Mouse (Mus musculus) A20 (cell line): ENCODE measurements at regions not wholly inside any gene's neighbourhood (a gene's known extent, or its start where the extent isn't known, plus 50 kb on each side); places are given as distances from the start of the nearest gene placed in this dataset.
A peak's percentile ranks its signal among the peaks of the same experiment; 100 is the strongest.

Experiments used
- DNase-seq: peaks from one replicate; pipeline ENCODE4 v3.0.0-alpha.2; 2011; ENCODE audit warnings: low read depth, low spot score

DNA sequence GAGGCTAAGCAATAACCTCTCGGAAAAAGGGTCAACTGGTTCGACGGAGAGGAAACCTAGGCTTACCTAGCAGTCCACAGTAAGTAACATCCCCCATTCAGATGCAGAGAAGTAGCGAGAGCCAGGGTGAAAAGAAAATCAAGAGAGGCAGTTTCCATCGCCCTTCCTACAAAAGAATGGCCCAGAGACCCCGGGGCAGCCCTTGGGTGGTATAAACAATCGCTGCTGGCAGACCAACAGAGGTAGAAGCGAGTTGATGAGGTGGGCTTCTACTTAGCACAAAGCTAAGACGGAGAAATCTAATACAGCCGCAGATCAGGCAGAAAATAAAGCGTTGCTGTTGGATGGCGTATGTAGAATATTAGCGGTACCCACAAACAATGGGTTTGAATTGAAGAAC lies 57.8 kb upstream of the Arl15 start:
- DNase-seq, result no peak

DNA sequence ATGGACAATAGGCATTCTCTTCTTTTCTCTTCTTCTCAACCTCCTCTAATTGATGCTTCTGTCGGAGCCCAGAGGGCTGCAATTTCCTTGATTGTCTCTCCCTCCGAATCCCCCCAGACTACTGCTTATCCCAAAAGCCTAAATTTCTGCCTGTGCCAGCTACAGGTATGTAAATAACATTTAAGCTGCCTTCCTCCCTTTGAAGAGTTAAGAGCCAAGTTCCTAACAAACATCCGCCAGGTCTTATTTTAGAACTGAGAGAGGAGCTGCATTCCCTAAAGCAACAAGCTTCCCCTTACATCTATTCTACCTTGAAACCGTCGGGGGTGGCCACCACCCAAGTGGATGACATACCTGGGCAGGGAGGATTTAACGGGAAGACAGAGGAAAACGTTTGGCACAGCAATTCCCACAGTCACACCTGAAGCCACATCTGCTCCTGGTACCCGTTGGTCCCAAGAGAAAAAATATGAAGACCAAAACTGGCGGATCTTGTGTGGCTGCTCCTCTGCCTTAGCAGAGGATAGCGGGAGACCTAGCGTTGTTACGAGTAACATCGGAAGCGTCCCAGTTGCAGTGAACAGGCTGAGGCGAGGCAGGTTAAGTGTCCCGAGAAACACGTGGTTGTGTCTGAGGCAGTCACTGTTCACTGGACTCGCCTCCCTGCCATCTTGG lies 58.6 kb upstream of the Arl15 start:
- DNase-seq, result no peak

DNA sequence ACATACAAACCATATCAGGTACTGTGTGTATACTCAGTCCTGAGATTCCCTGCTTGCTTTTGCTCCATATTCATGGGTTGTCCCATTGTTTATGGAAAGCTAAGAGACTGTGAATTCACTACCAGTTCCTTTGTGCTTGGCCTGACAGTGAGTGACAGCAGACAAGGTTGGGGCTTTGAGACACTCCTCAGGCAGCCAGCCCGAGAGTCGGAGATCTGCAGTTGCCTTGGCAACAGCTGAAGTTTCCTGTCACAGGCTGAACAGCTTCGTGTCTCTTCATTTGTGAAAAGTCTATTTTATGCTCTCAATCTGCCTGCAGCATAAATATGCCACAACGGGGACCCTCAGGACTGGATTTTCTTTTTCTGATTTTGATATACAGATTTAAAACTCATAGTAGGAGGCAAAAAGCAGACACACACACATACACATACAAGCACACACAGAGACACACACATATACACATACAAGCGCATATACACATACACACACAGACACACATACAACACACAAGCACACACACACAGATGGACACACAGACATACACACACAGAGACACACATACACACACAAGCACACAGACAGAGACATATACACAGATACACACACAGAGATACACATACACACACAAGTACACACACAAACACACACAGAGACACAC lies 60.0 kb upstream of the Arl15 start:
- no peak for DNase-seq

DNA sequence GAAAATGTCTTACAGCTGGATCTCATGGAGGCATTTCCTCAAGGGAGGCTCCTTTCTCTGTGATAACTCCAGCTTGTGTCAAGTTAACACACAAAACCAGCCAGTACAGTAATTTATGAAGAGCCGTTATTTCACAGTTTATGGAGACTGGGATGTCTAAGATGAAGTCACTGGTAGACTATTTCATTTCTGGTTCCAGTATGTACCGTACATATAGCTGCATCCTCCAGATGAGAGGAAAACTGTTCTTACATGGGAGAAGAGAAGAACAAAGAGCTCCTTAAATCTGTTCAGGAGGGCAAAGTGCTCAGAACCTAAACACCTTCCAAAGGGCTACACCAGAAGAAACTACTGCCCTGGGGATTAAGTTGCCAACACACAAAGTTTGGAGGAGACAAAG lies 60.6 kb upstream of the Arl15 start:
- DNase-seq, result no peak

DNA sequence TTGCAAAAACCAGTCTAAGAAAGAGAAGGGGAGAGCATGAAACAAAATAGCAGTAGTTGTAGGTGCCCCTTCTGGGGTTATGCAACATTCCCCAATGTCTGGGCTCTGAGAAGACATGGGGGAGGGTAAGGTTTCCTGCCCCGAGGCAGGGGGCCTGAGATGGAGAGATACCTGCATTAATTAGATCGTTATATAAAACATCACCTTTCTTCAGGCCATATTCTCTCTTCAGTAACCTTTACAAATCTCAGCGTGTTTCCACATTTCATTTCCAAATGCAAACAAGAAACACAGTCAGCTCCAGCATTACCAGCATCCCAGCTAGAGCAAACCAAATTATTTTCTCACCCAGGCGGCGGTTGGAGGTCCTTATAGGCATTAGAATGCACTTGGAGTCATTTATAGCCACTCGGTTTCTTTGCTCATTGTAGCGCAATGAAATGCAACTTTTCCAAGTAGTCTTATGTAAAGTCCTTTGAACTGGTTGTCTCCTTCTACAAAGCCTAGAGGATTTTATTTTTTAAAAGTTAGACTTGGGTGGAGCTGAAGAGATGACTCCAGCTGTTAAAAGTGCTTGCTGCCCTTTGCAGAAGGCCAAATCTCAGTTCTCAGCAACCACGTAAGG lies 63.4 kb upstream of the Arl15 start:
- DNase-seq, result no peak

DNA sequence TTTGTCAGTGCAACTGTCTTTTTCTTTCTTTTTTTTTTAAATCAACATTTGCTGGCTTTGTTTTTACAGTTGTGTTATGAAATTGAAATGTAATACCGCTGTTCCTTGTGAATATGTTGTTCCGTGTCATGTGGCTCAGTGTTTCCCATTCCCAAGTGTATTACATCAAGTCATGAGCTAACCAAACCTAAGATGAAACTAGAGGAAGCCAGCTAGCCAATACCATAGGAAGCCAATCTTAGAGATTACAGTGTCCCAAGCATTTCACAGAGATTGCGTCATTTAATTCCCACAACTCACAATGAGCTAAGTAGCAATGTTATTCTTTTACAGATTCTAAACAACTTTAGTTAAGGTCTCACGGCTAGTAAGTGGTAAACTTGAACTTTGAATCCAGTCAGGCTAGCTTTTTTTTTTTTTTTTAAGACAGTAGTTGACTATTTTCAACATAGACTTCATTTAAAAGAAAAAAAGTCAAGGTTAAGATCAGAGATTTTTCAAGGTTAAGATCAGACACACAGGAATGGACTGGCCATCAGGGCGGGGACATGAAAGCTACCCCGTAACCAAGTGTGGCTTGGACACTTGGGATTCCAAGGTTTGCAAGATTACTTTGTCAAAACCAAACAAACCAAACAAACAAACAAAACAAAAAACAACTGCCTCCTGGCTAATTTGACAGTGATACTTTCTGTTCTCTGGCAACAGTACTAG lies 64.1 kb upstream of the Arl15 start:
- no peak for DNase-seq

DNA sequence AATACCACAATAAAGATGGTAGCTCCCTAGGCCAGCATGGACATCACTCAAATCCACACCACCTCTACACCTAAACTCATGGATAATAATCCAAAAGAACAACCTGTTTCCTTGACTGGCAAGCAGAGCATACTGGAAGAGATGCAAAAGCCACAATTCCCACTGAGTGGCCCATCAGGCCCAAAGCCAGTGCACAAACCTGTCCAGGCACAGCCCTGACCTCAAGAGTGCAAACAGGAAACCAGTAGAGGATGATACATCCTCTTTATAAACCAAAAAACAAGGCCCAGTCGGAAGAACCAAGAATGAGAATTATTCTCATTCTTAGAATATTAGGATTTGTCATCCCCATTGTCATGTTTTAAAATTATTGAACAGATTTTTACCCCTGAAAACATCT lies 64.7 kb upstream of the Arl15 start:
- DNase-seq, result no peak

DNA sequence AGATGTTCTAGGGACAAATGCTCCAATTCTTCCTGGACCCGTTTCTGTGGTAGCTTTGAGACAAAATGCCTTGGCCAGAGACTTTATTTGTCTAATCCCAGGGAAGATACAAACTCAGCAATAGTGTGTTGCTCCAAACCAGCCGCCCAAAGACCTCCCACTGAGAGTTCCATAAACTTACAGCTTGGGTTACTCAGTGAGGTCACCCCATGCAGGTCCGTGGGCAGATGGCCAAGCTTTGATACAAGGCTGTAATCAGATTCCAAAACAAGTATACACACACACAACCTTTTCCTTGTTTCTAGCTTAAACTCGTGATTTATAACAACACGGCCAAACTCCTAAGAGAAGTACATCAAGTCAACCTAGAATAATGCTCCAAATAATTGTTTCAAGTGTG lies 64.6 kb upstream of the Hspb3 start:
- no peak for DNase-seq

DNA sequence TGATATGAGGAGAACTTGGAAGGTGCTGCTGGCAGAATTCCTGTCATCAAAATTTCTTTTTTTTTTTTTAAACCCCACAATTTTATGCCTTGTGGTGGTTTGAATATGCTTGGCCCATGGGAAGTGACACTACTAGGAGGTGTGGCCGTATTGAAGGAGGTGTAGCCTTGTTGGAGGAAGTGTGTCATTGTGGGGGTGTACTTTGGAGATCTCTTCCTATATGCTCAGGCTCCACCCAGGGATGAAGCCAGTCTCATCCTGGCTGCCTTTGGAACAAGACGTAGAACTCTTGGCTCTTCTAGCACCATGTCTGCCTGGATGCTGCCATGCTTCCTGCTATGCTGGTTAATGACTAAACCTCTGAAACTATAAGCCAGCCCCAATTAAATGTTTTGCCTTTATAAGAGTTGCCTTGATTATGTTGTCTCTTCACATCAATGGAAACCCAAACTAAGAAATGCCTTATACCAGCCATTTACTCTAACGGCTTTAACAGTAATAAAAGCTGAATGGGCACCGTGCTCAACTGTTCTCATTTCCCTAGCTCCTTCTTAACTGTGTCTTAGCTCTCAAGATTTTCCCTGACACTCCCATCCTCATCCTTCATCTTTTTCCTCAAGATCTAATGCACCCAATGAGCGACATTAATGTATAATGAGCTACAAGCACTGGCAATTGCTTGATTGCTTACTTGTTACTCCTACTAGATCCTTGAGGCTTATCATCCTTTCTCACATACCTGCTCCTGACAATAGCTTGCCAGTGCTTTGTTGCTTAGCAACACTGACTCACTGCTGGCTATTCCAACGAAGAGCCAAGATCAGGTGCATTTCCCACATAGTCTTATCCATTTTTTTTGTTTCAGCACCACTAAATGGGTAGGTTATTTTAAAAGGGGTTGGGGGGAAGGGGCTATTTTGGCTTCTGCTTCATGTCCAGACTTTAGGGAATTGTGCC lies 61.7 kb upstream of the Hspb3 start:
- DNase-seq, result no peak

DNA sequence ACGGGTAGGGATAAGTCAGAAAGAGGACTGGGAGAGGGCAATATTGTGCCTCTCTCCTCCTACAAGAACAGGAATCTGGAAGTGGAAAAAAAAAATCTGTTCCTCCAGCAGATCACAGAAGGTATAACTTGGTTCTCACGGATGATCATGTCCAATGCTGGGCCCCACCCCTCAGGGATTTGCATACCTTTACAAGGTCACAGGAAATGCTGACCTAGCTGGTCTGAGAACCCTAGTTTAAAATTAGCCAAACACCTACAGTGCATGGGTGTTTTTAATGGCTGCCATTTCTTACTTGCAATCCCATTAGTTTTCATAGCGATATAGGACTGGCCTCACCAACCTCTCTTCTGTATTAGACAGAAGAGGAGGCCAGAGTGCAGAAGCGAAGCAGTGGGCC lies 51.8 kb upstream of the Hspb3 start:
- peak; percentile 6 for DNase-seq

DNA sequence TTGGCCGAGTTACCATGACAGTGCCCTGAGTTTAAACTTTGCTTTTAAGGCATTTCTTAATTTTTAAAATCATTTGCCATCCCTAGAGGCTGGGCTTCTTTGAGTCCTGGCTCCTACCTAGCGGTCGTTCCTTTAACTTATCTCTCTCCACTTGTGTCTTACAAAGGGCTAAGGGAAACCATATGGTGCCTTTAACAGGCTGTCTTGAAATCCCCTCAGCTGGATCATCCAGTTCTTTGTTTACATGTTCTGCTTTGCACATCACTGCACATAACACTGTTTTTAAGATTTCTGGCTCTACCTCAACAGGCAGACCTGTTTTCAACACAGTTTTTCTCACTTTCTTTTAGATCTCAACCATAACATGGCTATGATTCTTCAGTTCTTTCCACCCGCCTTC lies 50.4 kb upstream of the Hspb3 start:
- DNase-seq, result no peak
